Mouse (Mus musculus) spleen, adult 2 months (tissue): ENCODE measurements at regions not wholly inside any gene's neighbourhood (a gene's known extent, or its start where the extent isn't known, plus 50 kb on each side); places are given as distances from the start of the nearest gene placed in this dataset.

Experiments used
- CTCF ChIP-seq: fragments of 200-500 bp; IDR thresholded peaks from 2 replicates; pipeline ENCODE4 v1.5.1; 2011; ENCODE audit warnings: mild to moderate bottlenecking, inconsistent platforms; ENCODE audit not compliant: insufficient read depth, insufficient read length, insufficient replicate concordance; ENCODE audit errors: extremely low read depth
- POLR2A ChIP-seq: fragments of 200-500 bp; IDR thresholded peaks from 2 replicates; pipeline ENCODE4 v1.6.1; 2011; ENCODE audit warnings: low read depth, low read length, inconsistent platforms

DNA sequence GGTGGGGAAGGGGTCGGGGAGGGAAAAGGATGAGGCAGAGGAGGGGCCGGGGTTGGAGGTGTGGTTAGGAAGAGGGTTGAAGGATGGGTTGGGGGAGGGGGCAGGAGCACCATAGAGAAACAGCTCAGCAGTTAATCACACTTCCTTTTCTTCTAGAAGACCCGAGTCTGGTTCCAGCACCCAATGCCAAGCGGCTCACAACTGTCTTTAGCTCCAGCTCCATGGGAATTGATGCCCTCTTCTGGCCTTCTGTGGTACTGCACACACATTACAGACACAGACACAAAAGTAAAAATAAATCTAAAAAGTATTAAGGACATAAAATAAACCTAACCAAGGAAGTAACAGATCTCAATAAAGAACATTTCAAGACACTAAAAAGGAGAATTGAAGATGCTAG lies 73.6 kb upstream of the Tbx5 start:
- TF ChIP-seq CTCF (no peak), POLR2A (no peak)
